Mouse (Mus musculus) lung, embryonic 15.5 days (tissue): ENCODE data around the gene Bnipl. TPM values are rescaled to one million over a fixed set of nuclear protein-coding genes. Genes with fewer than 3 reads are reported as not detected.
A peak's percentile ranks its signal among the peaks of the same experiment; 100 is the strongest.

Experiments used
- ATAC-seq: fragments of 200-750 bp; cut with Nextera tagmentation; 2 replicates; pipeline ENCODE4 v1.8.0; 2017; ENCODE audit warnings: moderate number of reproducible peaks, borderline replicate concordance; ENCODE audit not compliant: low FRiP score, low TSS enrichment; ENCODE audit errors: extremely low read depth
- H3K27ac ChIP-seq: fragments of 300-500 bp; sonication (generic); 2 replicates; pipeline ENCODE4 v1.5.1; 2015; ENCODE audit warnings: moderate library complexity, mild to moderate bottlenecking, inconsistent platforms
- H3K27me3 ChIP-seq: fragments of 300-500 bp; sonication (generic); 2 replicates; pipeline ENCODE4 v1.6.1; 2015; ENCODE audit warnings: inconsistent platforms
- H3K36me3 ChIP-seq: fragments of 300-500 bp; sonication (generic); 2 replicates; pipeline ENCODE4 v1.6.1; 2015; ENCODE audit warnings: inconsistent platforms
- H3K4me1 ChIP-seq: fragments of 300-500 bp; sonication (generic); 2 replicates; pipeline ENCODE4 v1.6.1; 2015; ENCODE audit warnings: inconsistent platforms
- H3K4me2 ChIP-seq: fragments of 300-500 bp; sonication (generic); 2 replicates; pipeline ENCODE4 v1.6.1; 2015; ENCODE audit warnings: inconsistent platforms, mild to moderate bottlenecking, moderate library complexity
- H3K4me3 ChIP-seq: fragments of 300-500 bp; sonication (generic); 2 replicates; pipeline ENCODE4 v1.5.1; 2015; ENCODE audit warnings: mild to moderate bottlenecking, inconsistent platforms
- H3K9ac ChIP-seq: fragments of 300-500 bp; sonication (generic); 2 replicates; pipeline ENCODE4 v1.6.1; 2015; ENCODE audit warnings: inconsistent platforms
- H3K9me3 ChIP-seq: fragments of 300-500 bp; sonication (generic); 2 replicates; pipeline ENCODE4 v1.6.1; 2016; ENCODE audit warnings: inconsistent platforms
- WGBS: fragments of 180-500 bp; shearing (Covaris S2); methylation state at CpG from one replicate; pipeline ENCODE4 v1.1.7; 2015; 5-methylcytosine and 5-hydroxymethylcytosine counted together
- polyA plus RNA-seq: library from polyadenylated mRNA; unstranded; fragments of >200 nt; fragmentation: Nextera tagmentation; extraction: Ambion mirVana; gene quantifications from 2 replicates; pipeline ENCODE4 v1.2.1, GENCODE M21; 2015

Bnipl gene
- polyA plus RNA-seq, result 4.0 and 4.1 TPM in 2 replicates

DNA sequence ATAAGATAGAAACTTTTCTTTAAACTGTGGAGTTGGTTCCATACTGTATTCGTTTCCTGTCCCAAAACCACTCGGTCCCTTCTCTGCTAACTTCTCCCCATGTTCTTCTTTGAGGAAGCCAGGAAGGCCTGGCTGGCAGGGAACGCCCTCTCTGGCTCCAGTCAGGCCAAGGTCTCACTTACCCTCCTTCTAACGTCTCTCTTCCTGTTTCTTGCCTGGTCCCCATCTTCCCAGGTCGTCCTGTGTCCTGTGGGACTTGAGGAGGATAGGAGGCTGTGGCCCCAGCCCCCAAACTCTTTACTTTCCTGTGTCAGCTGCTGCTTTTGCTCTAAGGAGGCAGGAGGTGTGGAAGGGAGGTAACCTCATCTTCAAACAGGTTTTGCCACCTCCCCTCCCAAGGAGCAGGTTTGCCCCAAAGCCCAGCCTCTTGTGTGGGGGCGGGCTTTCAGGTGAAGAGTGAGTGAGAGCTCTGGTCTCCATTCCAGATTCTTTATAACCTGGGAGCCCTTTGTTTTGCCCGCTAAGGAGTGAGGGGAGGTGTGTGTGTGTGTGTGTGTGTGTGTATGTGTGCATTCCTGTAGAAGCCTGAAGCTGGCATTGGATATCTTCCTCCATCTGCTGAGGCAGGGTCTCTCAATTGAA lies at the start of gene Bnipl:
Gene Bnipl (minus strand): TSS at position 411 of the 642 bp plus-strand sequence.
- H3K36me3 ChIP-seq, result peaks cover 14% of the 10 kb centered on the region
- H3K27ac ChIP-seq, result peak within 1 kb of the TSS; percentile 63
- H3K4me2 ChIP-seq, result peak within 1 kb of the TSS; percentile 33
- 24% methylated on average over 7 of the region's 7 CpGs for WGBS
- no peak within 1 kb of the TSS for H3K9ac ChIP-seq
- H3K27me3 ChIP-seq, result no peaks in the 10 kb centered on the region
- H3K4me1 ChIP-seq, result 0 out of 2 replicates have a peak, but pooled peaks cover 13% of the 10 kb centered on the region
- peak within 1 kb of the TSS; percentile 19; the same call in 1 of the 2 replicates for H3K4me3 ChIP-seq
- no peaks in the 10 kb centered on the region for H3K9me3 ChIP-seq
- peak; percentile 60 for ATAC-seq

DNA sequence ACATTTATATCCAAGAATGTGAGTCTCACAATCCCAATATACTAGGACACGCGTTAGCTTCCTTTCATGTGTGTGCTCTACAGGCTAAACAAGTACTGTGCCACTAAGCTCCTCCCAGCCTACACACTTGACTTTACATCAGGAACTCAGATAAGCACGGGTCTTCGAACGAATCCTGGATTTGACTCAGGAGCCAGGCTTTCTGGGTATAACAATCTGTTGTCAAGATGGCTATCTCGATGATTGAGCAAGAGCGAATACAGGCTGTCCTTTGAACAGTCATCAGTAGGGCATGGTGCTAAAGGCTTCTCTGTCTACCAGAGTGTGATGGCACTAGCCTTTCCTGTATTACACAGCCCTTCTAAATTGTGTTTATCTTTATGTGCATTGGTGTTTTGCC lies 47.0 kb upstream of the Bnipl start:
- Histone ChIP-seq H3K4me2 (no peak overlapping the region), H3K9ac (no peak overlapping the region), H3K4me3 (no peak overlapping the region), H3K9me3 (no peaks in the 10 kb centered on the region), H3K27me3 (no peaks in the 10 kb centered on the region), H3K27ac (no peak overlapping the region), H3K4me1 (no peaks in the 10 kb centered on the region), H3K36me3 (peaks cover 29% of the 10 kb centered on the region)
- 60% methylated on average over 7 of the region's 7 CpGs for WGBS
- ATAC-seq, result no peak

DNA sequence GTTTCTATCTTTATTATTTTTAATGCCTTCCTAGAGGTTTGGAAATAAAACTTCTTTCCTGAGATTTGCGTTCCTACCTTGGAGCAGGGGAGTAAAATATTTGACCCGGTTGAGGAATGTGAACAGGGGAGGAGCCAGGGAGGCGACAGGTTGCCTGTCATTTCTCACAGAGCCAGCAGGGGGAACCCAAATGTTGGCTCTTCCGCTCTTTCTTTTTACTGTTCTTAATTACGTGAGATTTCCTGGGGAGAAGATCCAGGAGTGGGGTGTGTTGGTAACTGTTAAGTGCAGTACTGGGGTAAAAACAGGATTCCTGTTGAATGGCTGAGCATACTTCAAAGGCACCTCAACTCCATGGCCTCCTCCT lies 45.1 kb upstream of the Bnipl start:
- no peak; the same call in 1 of the 2 replicates for ATAC-seq

DNA sequence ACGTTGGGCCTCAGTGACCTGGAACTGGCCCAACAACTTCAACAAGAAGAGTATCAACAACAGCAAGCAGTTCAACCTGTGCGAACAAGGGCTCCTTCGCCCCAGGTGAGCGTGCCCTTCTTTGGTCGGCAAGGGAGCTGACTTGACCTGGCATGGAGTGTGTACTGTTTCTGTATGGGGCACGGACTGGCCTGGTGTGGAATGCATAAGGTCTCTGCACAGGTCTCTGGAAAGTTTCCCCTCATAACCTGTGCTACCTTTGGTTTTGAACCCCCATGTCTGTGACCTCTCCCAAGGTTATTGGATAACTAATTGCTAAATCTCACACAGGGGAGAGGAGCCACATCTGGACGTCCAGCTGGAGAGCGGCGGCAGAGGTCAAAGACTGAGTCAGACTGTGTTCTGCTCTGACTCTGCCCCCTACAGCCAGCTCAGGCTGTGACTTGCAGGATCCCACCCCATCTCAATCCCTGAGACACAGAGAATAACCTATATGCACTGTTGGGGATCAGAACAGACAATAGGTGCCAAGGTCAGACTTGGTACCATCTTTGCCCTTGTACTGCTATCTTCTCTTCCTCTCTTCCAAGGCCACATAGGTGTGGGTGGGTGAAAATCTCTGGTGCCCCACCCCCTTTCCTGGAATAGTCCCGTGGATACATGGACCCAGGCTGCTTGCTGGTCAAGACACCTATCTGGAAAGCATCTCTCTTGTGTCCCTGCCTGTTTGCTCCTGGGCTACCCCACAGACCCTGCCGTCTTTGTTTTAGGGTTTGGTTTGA lies 44.5 kb upstream of the Bnipl start:
- Histone ChIP-seq H3K4me1 (no peaks in the 10 kb centered on the region), H3K27me3 (no peaks in the 10 kb centered on the region), H3K4me3 (no peak overlapping the region), H3K4me2 (no peak overlapping the region), H3K9me3 (no peaks in the 10 kb centered on the region), H3K9ac (no peak overlapping the region), H3K27ac (0 out of 2 replicates have a peak overlapping the region, but pooled peaks have one; percentile 1), H3K36me3 (peaks cover 32% of the 10 kb centered on the region)
- no peak for ATAC-seq
- WGBS, result 66% methylated on average over 11 of the region's 11 CpGs

More for the DNA sequence above, 45.1 kb upstream of the Bnipl start:
- Histone ChIP-seq H3K4me1 (no peaks in the 10 kb centered on the region), H3K27ac (0 out of 2 replicates have a peak overlapping the region, but pooled peaks have one; percentile 1), H3K36me3 (peaks cover 32% of the 10 kb centered on the region), H3K4me2 (no peak overlapping the region), H3K4me3 (no peak overlapping the region), H3K9ac (no peak overlapping the region), H3K9me3 (no peaks in the 10 kb centered on the region), H3K27me3 (no peaks in the 10 kb centered on the region)
- WGBS, result 8% methylated on average over 5 of the region's 5 CpGs

DNA sequence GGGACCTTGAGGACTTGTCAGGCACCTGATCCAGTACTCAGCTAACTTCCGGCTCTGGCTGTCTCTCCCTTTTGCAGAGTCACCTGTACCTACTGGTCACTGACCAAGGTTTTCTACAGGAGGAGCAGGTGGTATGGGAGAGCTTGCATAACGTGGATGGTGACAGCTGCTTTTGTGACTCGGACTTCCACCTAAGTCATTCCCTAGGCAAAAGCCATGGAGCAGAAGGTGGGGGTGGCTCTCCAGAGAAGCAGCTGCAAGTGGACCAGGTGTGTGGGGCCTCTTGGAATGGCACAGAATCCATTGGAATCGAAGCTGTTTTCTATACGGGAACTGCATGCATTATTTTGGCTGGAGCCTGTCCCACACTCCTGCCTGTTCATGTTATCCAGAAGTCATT lies 43.7 kb upstream of the Bnipl start:
- ATAC-seq, result no peak
- Histone ChIP-seq H3K4me3 (no peak overlapping the region), H3K9ac (no peak overlapping the region), H3K9me3 (no peaks in the 10 kb centered on the region), H3K27ac (no peak overlapping the region), H3K27me3 (no peaks in the 10 kb centered on the region), H3K36me3 (peaks cover 36% of the 10 kb centered on the region), H3K4me1 (no peaks in the 10 kb centered on the region), H3K4me2 (no peak overlapping the region)
- WGBS, result 73% methylated on average over 5 of the region's 5 CpGs

DNA sequence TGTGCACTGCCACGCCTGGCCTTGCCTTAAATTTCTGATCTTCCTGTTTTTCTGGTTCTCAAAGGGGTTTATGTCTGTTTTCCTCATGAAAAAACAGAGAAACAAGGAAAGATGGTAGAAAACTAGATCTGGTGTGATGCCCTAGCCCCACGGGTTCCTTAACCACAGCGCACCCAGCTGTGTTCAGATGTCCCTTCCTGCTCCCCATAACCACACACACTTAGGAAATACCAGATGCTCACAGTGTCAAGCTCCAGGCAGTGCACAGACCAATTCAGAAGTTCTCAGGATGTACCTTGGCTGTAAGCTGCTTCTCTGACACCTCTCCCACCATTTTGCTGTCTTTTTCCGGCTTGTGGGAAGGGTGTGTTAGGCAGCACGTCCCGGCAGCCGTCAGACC lies 43.3 kb upstream of the Bnipl start:
- peaks cover 38% of the 10 kb centered on the region for H3K36me3 ChIP-seq
- no peak for ATAC-seq
- WGBS, result 83% methylated on average over 7 of the region's 7 CpGs

DNA sequence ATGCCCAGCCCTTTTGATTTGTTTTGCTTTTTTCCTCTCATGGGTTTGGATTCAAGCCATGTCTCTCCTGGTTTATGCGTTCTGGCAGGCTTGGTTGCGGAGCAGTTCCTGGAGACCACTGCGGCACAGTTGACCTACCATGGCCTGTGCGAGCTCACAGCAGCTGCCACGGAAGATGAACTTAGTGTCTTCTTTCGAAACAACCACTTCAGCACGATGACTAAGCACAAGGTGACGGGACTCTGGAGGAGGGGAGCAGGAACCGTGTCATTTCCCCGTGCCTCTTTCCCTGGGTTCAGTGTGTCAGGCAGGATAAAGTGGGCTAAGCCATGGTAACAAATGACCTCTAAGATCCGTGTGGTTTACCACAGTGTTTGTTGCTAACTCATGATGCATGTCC lies 42.5 kb upstream of the Bnipl start:
- Histone ChIP-seq H3K4me1 (no peaks in the 10 kb centered on the region), H3K4me3 (no peak overlapping the region), H3K4me2 (no peak overlapping the region), H3K9ac (no peak overlapping the region), H3K36me3 (peaks cover 43% of the 10 kb centered on the region), H3K27me3 (no peaks in the 10 kb centered on the region), H3K9me3 (no peaks in the 10 kb centered on the region), H3K27ac (no peak overlapping the region)
- ATAC-seq, result no peak
- 72% methylated on average over 11 of the region's 11 CpGs for WGBS

More for the DNA sequence above, 43.3 kb upstream of the Bnipl start:
- no peaks in the 10 kb centered on the region for H3K4me1 ChIP-seq
- H3K9me3 ChIP-seq, result no peaks in the 10 kb centered on the region
- no peaks in the 10 kb centered on the region for H3K27me3 ChIP-seq
- no peak overlapping the region for H3K4me3 ChIP-seq
- H3K27ac ChIP-seq, result no peak overlapping the region
- no peak overlapping the region for H3K4me2 ChIP-seq
- H3K9ac ChIP-seq, result no peak overlapping the region

DNA sequence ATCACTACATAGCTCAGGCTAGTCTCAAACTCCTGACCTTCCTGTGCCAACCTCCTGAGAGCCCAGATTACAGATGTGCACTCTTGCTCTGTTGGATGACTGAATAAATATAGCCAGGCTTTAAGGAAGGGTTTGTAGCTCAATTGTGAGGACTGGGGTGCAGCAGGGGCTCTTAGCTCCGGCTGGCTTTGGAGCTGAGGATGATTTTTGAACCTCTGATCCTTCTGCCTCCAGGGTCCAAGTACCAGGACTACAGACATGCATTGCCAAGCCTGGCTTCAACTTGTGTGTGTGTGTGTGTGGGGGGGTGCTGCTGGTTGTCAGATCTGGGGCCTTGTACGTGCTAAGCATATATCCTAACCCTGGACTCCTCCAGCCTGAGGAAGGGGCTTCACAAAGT lies 41.9 kb upstream of the Bnipl start:
- Histone ChIP-seq H3K27me3 (no peaks in the 10 kb centered on the region), H3K4me1 (no peaks in the 10 kb centered on the region), H3K27ac (no peak overlapping the region), H3K4me2 (no peak overlapping the region), H3K36me3 (peaks cover 50% of the 10 kb centered on the region), H3K9ac (no peak overlapping the region), H3K4me3 (no peak overlapping the region), H3K9me3 (no peaks in the 10 kb centered on the region)
- WGBS, result 84% methylated on average over 2 of the region's 2 CpGs
- ATAC-seq, result no peak

DNA sequence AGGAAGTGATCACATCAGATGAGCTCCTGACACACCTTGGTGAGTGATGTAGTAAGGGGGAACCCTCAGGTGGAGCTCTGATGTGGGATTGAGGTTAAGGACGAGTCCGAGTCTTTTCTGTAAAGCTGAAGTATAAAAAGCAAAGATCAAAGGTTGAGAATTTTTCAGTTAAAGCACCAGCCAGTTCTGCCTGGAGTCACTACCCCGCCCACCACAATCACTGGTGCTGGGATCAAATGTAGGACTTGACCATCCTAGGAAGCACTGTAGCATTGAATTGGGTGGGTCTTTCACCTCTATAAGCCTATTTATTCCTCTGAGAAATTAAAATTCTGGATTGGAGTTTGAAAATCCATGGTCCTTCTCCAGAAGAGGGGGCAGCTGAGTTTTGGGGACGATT lies 40.0 kb upstream of the Bnipl start:
- H3K4me3 ChIP-seq, result no peak overlapping the region
- no peak overlapping the region for H3K4me2 ChIP-seq
- no peaks in the 10 kb centered on the region for H3K27me3 ChIP-seq
- peaks cover 45% of the 10 kb centered on the region for H3K36me3 ChIP-seq
- no peak for ATAC-seq
- no peak overlapping the region for H3K27ac ChIP-seq
- H3K9me3 ChIP-seq, result no peaks in the 10 kb centered on the region
- WGBS, result 76% methylated on average over 4 of the region's 4 CpGs
- H3K9ac ChIP-seq, result no peak overlapping the region
- H3K4me1 ChIP-seq, result no peaks in the 10 kb centered on the region

DNA sequence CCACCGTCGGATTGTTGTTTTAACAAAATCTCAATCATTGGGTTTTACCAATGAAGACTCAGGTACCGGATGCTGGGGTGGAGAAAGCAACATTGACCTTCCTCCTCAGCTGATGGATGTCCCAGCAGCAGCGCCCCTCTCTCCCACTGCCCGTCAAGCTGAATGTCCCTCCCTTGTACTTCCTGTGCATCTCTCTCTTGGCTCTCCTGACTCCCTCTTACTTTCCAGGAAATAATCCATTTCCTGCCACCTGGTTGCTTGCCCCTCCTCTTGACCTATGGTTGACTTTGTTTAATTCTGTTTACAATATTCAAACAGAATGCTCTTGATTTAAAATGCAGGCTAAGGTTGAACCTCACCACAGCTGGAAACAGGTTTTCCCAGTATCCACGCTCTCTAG lies 39.2 kb upstream of the Bnipl start:
- no peaks in the 10 kb centered on the region for H3K9me3 ChIP-seq
- peaks cover 44% of the 10 kb centered on the region for H3K36me3 ChIP-seq
- ATAC-seq, result no peak
- no peak overlapping the region for H3K4me2 ChIP-seq
- no peak overlapping the region for H3K9ac ChIP-seq
- 61% methylated on average over 6 of the region's 6 CpGs for WGBS
- H3K4me1 ChIP-seq, result no peaks in the 10 kb centered on the region
- no peaks in the 10 kb centered on the region for H3K27me3 ChIP-seq
- no peak overlapping the region for H3K4me3 ChIP-seq
- no peak overlapping the region for H3K27ac ChIP-seq

DNA sequence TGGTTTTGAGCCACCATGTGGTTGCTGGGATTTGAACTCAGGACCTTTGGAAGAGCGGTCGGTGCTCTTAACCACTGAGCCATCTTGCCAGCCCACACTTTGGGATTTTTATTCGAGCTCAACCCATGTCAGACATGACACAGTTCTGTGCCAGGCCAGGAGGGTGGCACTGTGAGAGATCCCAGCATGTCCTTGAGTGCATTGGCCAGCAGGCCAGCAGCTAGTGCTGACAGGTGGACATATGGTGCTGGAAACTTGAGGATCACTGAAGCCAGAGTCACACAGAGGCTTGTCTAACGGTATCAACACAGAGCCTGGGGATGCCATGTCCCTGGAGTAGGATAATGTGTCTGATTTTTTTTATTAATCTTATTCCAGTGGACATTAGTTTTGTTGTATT lies 38.4 kb upstream of the Bnipl start:
- Histone ChIP-seq H3K4me3 (no peak overlapping the region), H3K9me3 (no peaks in the 10 kb centered on the region), H3K27me3 (no peaks in the 10 kb centered on the region), H3K9ac (no peak overlapping the region), H3K36me3 (peaks cover 37% of the 10 kb centered on the region), H3K4me2 (no peak overlapping the region), H3K27ac (no peak overlapping the region), H3K4me1 (peaks cover 1% of the 10 kb centered on the region)
- WGBS, result 92% methylated on average over 4 of the region's 4 CpGs
- ATAC-seq, result no peak

DNA sequence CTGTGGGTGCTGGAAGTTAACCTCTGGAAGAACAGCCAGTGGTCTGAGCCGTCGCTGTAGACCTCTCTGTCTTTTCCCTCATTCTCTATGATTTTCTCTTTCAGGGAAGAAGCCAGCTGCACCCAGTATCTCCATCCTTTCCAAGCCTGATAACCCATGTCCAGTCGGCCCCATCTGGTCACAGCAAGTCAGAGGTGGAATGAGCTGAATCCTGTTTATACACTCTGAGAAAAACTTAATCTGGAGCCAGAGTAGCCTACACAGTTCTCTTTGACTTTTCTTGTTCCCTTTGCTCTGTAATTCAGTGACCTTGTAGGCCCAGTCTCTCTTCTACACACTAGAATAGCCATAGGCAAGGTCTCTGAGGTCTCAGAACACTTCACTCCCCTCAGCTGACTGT lies 36.5 kb upstream of the Bnipl start:
- ATAC-seq, result no peak
- no peaks in the 10 kb centered on the region for H3K9me3 ChIP-seq
- no peak overlapping the region for H3K4me3 ChIP-seq
- H3K4me2 ChIP-seq, result no peak overlapping the region
- peaks cover 22% of the 10 kb centered on the region for H3K36me3 ChIP-seq
- no peaks in the 10 kb centered on the region for H3K27me3 ChIP-seq
- H3K27ac ChIP-seq, result no peak overlapping the region
- H3K9ac ChIP-seq, result no peak overlapping the region
- peaks cover 11% of the 10 kb centered on the region for H3K4me1 ChIP-seq
- 90% methylated on average over 3 of the region's 3 CpGs for WGBS
